Mouse (Mus musculus) R1 (cell line): ENCODE measurements around the gene Cntrl.

Experiments used
- DNase-seq: peaks from one replicate; pipeline ENCODE4 v3.0.0-alpha.2; 2018; ENCODE audit warnings: low read depth, low spot score

Cntrl gene

DNA sequence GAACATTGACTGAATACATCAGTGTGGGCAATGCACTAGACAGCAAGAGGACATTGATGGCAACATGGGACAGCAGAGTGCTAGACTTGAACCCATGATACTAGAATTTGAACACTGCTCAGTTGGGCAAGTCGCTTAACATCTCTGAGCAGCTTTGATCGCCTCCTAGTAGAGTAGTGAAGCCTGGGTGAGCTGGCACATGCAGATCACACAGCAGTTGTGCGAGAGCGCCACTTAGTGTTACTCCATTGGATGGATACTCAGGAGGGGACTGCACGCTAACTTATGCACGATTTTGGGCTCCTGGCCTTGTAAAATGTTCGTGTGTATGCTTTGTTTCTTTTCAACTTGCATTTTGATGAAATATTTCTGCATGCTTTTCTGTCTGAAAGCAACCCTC is 15.4 kb downstream of the Cntrl start:
- DNase-seq, result peak; percentile 21

DNA sequence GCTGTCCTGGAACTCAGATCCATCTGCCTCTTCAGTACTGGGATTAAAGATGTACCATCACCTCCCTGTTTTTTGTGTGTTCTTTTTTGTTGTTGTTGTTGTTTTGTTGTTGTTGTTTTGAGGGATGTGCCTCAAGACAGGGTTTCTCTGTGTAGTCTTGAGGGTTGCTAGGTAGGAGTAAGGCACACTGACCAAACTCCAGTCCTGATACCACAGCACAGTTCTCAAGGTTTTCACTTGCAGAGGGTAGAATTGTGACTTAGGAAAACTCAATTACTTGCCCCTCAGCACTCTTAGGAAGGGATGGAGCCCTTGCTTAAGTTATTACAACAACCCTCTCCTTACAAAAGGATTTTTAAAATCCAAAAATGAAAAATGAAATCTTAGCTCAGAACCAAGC is 22.2 kb downstream of the Cntrl start:
- no peak for DNase-seq

DNA sequence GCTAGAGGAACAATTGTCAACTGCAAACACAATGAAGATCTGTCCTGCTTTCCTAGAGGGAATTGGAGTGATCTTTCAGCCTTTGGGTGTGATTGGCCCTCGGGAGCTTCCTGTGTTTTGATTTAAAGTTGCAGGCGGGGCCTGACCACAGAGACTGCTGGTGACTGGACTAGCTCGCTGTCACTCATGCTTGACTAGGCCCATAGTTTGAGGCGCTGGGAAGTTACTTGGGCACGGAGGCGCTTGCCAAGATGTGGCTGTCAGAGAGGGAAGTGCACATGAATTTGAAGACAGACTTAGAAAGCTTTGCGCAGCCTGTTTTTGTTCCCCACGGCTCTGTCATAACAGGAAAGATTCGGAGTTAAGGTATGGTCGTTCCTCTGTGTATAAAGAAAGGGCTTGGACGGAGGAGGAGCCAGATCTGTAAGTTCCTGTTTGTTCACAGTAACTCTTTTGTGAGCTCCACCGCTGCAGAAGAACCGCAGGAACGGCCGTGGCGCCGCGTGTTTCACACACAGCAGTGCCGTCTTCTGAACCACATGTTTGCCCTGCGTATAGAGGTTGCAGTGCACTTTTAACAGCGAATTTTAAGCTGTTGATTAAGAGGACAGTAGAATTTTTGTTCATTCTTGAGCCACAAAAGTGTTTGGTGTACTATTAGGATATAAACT is 22.8 kb downstream of the Cntrl start:
- DNase-seq, result peak; percentile 98

DNA sequence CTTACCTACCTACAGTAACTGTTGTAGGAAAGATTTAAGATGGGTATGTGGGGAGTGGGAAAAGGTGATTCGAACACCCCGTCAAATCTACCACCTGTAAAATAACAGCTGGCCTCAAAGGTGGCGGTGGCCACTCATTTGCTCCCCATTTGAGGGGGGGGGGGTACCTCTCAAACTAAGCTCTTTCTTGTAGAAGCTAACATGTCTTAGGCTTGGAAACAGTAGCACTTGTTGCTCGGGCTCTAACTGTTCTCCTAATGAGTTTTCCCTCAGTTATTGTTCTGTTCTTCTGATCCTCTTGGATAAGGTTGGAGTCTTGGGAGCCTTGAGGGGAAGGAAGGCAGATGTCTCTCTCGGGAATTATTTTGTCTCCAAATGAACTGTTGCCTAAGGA is 23.4 kb downstream of the Cntrl start:
- DNase-seq, result no peak

DNA sequence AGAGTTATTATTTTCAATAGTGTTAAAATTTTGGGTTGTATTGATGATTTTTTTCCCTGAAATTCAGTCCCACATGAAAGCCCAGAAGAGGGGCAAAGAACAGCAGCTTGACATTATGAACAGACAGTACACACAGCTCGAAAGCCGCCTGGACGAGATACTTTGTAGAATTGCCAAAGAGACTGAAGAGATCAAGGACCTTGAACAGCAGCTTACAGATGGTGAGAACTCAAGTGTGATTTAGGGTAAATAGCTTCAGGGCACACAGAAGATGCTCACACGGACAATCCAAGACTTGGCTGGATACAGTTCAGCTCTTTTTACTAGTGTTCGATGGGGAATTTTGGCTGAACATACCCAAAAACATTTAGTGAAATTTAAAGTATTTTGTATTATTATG is 24.6 kb downstream of the Cntrl start:
- no peak for DNase-seq

DNA sequence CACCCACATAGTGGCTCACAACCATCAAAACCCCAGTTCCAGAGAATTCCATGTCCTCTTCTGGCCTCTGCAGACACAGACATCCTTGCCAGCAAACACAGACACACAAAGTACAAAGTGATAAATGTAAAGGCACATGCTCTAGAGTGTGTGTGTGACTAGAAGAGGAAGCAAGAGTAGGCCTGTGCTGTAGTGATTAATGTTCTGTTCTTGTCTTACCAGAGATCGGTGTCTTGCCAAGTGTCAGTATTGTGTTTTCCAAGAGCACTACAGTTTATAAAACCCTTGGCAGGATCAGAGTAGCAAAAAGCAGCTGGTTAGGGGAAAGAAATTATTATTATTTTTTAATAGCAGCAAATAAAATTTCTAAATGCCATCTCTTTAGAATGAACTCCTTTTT is 29.3 kb downstream of the Cntrl start:
- no peak for DNase-seq

DNA sequence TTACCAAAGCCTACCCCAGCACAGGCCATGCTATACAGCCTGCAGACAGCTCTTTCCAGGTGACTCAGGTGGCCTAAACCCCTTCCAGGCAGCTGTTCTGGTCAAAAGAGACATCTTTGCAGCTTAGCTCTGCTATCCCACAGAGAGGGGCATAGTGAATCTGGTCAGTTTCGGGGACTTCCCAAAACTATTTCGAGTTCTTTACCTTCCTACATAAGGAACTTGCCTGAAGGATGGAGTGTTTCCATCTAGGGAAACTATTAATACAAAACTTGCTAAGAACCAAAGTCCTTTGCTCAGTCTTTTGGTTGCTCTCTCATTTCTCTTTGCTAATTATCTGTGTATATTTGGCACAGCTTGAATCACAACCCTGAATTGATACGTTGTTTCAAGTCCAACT is 32.4 kb downstream of the Cntrl start:
- no peak for DNase-seq

DNA sequence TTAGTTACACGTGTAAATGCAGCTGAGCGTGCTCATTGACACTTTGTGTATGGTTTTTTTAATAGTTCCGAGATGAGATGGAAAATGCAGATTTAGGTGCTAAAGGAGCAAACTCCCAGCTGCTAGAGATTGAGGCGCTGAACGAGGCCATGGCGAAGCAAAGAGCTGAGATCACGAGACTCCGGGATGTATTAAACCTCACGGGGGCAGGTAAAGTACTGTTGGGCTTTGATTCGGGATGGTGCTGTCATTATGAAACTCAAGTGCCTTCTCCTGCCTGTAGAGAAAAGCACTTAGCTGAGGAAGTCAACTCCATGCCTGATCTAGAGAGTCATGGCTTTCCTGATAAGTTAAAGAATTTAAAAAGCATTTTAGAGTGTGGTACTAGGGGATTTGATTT is 39.5 kb downstream of the Cntrl start:
- DNase-seq, result no peak

DNA sequence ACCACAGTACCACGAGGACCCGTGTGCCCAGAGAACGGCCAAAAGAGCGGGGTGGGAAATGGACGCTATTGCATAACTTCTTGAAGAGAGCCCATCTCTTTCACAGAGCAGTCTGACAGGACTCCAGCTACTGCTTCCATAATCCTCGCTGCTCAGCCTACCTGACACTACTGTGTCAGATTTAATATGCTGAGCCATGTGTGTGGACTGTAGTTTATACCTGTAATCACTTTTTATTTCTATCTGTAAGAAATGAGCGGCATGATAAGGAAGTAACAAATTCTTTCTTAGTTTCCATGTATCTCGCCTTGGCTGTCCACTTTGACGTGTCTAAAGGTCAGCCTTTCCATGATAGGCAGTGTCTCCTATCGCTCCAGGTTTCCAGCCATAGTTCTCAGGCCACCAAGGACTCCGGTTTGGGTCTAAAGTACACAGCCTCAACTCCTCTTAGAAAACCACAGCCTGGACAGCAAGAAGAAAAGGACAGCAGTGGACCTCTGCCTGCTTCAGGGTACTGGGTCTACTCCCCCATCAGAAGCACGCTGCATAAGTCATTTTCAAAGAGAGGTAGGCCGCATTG is 42.1 kb downstream of the Cntrl start:
- no peak for DNase-seq

DNA sequence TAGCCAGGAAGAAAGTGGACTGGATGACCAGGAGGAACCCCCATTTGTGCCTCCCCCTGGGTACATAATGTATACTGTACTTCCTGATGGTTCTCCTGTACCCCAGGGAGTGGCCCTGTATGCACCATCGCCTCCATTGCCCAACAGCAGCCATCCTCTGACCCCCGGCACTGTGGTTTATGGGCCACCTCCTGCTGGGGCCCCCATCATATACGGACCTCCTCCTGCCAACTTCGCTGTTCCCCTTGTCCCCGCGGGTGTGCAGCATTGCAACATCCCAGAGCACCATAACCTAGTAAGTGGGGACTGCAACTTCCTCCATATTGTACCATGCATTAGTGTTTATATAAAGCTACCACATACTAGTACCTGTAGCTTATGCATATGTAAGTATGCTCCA is 43.9 kb downstream of the Cntrl start:
- no peak for DNase-seq

DNA sequence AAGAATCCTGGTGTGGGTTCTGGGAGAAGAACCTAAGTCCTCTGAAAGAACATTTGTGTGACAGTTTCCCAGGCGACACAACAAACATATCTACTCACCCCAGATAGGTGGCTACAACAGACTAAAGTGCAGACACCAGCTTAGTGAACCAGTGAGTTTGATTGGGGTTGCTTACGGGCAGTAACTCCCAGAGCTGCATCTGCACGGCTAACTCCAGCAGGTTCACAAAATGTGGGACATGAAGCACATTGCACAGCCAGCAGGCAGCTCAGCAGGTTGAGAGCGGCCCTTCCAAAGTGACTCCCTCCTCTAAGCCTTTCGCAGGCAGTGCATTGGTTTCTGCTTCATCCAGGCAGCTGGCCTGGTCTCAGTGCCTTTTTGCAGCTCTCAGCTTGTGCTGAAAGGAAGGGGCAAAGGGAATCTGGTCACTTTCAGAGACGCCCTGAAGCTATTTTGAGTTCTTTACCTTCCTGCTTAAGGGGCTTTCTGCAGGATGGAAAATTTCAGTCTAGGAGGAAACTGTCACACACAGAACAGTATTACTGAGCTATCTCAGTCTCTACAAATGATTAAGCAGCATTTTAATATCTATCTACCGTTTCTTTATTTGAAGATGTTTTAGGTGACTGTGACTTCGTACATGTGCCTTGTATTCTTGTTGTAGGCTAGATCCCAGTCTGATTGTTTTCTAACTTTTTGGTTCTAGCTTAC is 44.7 kb downstream of the Cntrl start:
- DNase-seq, result no peak

DNA sequence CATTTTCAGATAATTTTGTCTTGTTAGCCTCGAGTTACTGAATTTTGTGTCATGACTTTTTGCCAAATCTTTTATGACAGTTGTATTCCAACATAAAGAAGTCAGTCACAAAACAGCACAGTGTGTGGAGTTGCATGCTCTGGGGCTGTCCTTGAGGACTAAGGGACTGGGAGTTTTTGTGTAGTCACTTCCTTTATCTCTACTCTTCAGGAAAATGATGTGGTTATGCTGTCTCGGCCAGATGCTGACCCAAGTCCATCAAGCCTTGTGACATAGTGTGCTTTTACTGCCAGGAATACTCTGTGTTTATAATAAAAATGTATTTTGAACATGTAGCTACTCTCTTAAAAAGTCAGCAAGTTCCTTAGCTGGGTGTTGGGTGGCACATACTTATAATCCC is 47.7 kb downstream of the Cntrl start:
- no peak for DNase-seq

DNA sequence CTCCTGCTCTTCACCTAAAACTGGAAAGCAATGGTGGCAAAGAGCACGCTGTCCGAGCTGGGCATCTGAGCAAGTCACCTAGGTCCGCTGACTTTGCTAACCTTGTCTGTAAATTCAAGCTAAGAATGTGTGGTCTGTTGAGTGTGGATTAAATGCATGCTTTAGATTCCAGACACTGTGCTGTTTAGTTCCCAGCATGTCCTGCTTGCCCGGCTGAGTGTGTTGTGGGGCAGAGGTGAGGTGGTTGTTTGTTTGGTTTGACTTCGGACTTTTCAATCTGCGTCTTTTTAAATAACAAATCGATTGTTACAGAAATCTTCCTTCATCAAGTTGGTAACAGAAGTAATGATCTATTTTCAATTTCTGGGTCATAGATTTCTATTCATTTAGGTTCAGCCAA is 48.5 kb downstream of the Cntrl start:
- DNase-seq, result no peak

DNA sequence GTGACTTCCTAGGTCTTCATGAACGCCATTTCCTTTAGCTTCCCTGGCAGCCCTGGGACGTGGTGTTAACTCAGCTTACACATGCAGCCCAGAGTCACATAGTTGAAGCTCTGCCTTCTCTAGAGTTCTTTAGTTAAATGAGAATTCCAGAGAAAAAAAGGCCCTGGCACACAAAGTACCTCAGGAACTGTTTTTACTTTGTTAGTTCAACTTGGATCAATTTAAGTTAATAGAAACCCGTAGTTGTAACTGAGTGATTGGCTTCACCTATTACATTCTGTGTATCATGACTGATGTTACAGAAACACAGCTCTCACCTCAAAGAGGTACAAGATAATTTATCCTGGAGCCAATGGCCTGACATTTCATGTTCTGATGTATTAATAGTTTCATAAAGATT is 49.1 kb downstream of the Cntrl start:
- DNase-seq, result no peak

DNA sequence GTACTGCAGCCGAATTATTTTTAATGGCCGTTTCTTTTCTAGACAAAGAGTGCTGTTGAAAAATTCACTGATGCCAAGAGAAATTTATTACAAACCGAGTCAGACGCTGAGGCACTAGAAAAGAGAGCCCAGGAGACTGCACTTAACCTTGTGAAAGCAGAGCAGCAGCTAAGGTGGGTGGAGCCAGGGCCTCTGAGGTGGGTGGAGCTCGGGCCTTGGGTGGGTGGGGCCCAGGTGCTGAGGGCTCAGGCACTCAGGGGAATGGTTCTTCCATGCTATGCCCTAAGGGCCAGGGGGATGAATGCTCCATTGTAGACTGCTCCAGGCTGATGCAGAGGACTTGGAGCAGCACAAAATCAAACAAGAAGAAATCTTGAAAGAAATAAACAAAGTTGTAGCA is 50.9 kb downstream of the Cntrl start:
- DNase-seq, result peak; percentile 69

DNA sequence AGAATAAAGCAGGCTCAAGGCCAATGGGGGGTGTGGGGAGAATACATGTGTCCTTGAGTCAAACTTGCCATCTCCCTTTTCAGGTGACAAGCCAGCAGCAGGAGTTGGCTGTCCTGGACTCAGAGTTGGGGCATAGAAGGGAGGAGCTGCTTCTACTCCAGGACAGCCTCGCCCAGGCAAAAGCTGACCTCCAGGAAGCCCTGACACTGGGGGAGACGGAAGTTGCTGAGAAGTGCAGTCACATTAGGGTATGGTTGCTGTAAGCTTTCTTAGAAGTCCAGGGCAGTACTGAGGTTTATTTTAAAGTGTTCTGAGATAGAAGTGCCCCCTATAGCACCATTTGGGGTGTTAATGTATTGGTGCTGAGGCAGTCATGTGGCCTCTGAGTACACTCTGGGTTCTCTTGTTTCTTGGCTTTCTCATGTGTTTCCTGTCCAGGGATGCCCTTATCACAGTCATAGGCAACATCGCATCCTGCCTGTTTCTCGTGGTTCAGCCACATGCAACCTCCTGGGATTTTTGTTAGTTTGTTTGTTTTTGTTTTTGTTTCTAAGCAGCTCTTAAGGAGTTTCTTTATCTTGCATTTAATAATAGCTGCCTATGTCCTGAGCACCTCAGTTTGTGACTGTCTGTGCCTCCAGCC is 52.7 kb downstream of the Cntrl start:
- DNase-seq, result no peak

DNA sequence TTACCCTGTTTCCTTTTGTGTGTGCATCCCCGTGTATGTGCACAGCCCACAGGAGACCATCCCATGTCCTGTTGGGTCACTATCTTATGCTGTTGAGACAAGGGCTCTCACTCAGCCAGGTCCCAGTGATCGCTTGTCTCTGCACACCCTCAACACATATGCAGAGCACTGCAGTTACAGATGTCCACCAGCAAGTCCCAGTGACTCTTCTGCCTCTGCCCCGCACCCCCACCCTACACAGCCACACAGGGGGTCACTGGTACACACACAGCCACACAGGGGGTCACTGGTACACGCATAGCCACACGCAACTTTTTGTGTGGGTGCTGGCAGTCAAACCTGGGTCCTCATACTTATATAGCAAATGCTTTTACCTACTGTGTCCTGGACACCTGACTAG is 54.1 kb downstream of the Cntrl start:
- DNase-seq, result no peak

DNA sequence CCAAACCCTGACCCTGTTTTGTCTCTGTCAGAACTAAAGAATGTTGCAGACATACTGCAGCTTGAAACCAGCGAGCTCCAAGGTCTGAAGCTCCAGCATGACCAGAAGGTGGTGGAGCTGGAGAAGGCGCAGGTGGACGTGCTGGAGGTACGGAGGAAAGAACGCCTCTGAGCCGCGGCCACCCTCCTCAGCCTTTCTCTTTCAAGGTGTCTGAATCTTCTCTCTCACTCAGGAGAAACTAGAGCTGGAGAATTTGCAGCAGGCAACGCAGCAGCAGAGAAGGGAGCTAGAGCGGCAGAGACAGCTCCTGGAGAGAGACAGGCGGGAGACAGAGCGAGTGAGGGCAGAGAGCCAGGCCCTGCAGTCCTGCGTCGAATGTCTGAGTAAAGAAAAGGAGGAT is 56.1 kb downstream of the Cntrl start:
- DNase-seq, result no peak

DNA sequence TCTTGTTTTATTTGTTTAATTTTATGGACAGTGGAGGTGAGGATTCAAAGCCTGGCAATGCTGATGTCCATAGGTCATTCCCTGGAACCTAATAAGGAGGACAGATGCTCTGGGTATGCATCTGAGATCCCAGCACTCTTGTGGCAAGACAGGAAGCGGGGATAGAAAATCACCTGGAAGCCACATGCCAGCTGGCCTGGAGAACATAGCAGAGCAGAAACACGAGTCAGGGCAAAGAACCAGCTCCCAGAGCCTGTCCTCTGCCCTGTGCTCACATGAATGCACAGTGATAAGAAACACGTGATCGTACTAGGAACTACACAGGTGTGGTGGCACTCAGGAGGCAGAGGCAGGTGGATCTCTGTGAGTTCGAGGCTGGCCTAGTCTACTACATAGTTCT is 57.5 kb downstream of the Cntrl start:
- no peak for DNase-seq

DNA sequence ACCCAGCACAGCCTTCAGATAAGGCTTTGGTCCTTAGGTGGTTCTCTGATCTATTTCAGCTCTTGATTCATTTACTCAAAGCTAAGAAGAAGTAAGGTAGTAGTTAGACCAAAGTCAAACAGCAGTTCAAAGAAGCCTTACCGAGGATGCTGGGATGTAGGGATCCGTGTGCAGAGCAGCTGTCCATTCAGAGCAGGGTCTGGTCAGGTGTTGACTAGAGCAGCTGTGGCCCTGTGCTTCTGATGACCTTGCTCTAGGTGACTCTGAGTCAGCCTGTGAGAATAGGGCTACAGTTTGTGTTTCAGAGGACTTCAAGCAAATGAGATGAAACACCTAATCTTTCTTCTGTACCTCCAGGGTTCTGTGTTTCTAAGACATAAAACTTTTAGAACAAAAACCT is 60.2 kb downstream of the Cntrl start:
- no peak for DNase-seq

DNA sequence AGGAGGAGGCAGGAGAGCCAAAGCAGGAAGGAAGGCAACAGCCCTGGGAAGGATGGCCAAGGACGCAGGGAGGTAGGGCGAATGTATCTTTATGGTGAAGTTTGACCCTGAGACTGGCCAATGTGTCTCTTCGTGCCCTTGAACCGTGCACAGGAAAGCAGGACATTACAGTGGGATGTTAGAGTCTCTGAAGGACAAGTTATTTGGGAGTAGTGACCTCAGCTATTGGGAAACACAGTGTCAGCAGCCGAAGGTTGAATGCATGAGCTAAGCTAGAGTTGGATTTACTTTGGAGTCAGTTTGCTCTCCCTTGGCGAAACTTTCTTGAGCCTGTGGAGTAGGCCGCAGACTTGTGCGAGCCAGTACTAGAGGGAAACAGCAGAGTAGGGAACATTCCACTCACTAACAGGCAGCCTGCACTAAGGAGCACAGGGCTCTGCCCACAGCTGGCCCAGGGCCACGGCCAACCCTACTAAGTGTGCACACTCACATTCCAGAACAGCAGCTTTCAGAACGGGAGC is 62.1 kb downstream of the Cntrl start:
- no peak for DNase-seq

DNA sequence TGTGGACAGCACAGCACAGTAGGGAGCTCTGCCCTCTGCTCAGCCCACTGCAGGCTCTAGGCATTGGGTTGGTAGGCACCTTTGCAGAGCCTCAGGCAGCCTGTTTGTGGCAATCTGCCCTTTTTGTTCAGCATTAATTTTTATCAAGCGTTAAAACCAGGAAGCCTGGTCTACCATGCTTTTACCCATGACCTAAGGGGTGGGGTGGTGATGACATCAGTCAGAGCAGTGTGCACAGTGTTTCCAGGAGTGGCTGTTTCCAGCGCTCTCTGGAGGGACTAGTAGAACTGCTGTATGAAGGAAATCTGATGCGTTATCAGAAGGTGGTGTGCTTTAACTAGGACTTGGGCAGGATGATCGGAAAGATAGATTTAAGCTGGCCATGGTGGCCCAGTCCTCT is 63.0 kb downstream of the Cntrl start:
- no peak for DNase-seq

DNA sequence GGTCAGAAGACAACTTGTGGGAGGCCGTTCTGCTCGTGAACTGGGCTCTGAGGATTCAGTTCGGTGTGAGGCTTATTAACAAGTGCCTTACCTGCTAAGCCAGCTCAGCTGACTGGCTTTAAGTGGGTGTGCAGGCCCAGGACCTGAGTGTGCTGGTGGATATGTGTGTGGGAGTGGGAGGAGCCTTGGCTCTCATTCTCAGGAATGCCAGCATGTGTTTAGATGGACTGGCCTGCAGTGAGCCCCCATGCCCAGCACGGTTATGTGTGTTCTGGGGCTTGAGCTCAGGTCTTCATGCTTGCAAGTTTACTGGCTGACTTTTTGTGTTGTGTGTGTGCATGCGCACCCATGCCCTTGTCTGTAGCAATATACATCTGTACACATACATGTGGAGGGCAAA is 64.4 kb downstream of the Cntrl start:
- DNase-seq, result no peak
